Comparison of ENCODE assay signal across 23 mouse cellular contexts in genomic region chr17:5629651-5630050, GRCm38 (mm10).
A peak's percentile ranks its signal among the peaks of the same experiment; 100 is the strongest.
DNase-seq lines count a peak whose midpoint lies in the region; ATAC-seq and TF ChIP-seq lines count a peak whose summit lies in the region.
"Had no signal": no experiment of that assay in that cellular context is flagged by ENCODE, and none has a peak within 500 bp of the region (broad histone marks: within the 10 kb centered on the region; RNA-seq: fewer than 3 reads in every experiment).

No protein-coding gene starts in this region.

- no peak overlapping the region for H3K9ac ChIP-seq in forebrain, embryonic 16.5 days (replicated peaks; ENCODE audit: low read depth, low read length)
- no peak overlapping the region for H3K9ac ChIP-seq in forebrain, embryonic 12.5 days
- no peak overlapping the region for H3K9ac ChIP-seq in forebrain, postnatal 0 days
- no peak overlapping the region for H3K9ac ChIP-seq in forebrain, embryonic 15.5 days (replicated peaks)
- H3K9ac ChIP-seq in lung, postnatal 0 days (replicated peaks; ENCODE audit: low read depth): no peak overlapping the region

- ATAC-seq in forebrain, embryonic 16.5 days: peak; percentile 45
- no peak for ATAC-seq in forebrain, embryonic 12.5 days (ENCODE audit: low FRiP score)
- peak; percentile 84 for ATAC-seq in forebrain, postnatal 0 days
- no peak; the same call in 1 of the 2 replicates for ATAC-seq in forebrain, embryonic 15.5 days (replicated peaks)
- no peak for ATAC-seq in lung, postnatal 0 days
- ATAC-seq: activated CD4-positive, CD25-positive, alpha-beta regulatory T cell, adult 4 months; CD4-positive, CD25-positive, alpha-beta regulatory T cell, adult 4 months; Patski had no signal

- no peak for TF ChIP-seq CTCF in forebrain, postnatal 0 days (IDR thresholded peaks at IDR 0.05; ENCODE audit: low read depth)
- no peak for TF ChIP-seq CTCF in lung, postnatal 0 days (IDR thresholded peaks at IDR 0.05)

- no peaks in the 10 kb centered on the region for H3K36me3 ChIP-seq in forebrain, embryonic 16.5 days (ENCODE audit: control insufficient read depth, insufficient read depth)
- no peaks in the 10 kb centered on the region for H3K36me3 ChIP-seq in forebrain, embryonic 12.5 days (replicated peaks)
- H3K36me3 ChIP-seq in forebrain, postnatal 0 days (ENCODE audit: insufficient read depth): no peaks in the 10 kb centered on the region
- no peaks in the 10 kb centered on the region for H3K36me3 ChIP-seq in forebrain, embryonic 15.5 days
- H3K36me3 ChIP-seq in lung, postnatal 0 days (ENCODE audit: insufficient read depth, low read length): no peaks in the 10 kb centered on the region
- H3K36me3 ChIP-seq: G1E had no signal

- 0 out of 2 replicates have a peak, but pooled peaks have one; percentile 28 for TF ChIP-seq EP300 in lung, postnatal 0 days (IDR thresholded peaks at IDR 0.05)

- no peaks in the 10 kb centered on the region for H3K9me3 ChIP-seq in forebrain, embryonic 16.5 days (ENCODE audit: control insufficient read depth, low read length)
- no peaks in the 10 kb centered on the region for H3K9me3 ChIP-seq in forebrain, embryonic 12.5 days
- H3K9me3 ChIP-seq in forebrain, postnatal 0 days (ENCODE audit: low read length): no peaks in the 10 kb centered on the region
- H3K9me3 ChIP-seq in forebrain, embryonic 15.5 days: no peaks in the 10 kb centered on the region
- H3K9me3 ChIP-seq in lung, postnatal 0 days (ENCODE audit: low read length): no peaks in the 10 kb centered on the region
- H3K9me3 ChIP-seq: G1E had no signal

- WGBS in forebrain, embryonic 16.5 days: 60% methylated on average over 4 of the region's 4 CpGs
- WGBS in forebrain, embryonic 12.5 days: 79% methylated on average over 4 of the region's 4 CpGs
- 48% methylated on average over 4 of the region's 4 CpGs for WGBS in forebrain, postnatal 0 days
- WGBS in forebrain, embryonic 15.5 days: 55% methylated on average over 4 of the region's 4 CpGs
- 37% methylated on average over 4 of the region's 4 CpGs for WGBS in lung, postnatal 0 days

- no peak overlapping the region for H3K4me2 ChIP-seq in forebrain, embryonic 16.5 days (ENCODE audit: low read length)
- H3K4me2 ChIP-seq in forebrain, embryonic 12.5 days: no peak overlapping the region
- H3K4me2 ChIP-seq in forebrain, postnatal 0 days (ENCODE audit: low read depth): no peak overlapping the region
- H3K4me2 ChIP-seq in forebrain, embryonic 15.5 days (replicated peaks): no peak overlapping the region
- H3K4me2 ChIP-seq in lung, postnatal 0 days (replicated peaks; ENCODE audit: low read depth, low read length): no peak overlapping the region

- DNase-seq in forebrain, postnatal 0 days: peak; percentile 60
- DNase-seq in lung, postnatal 0 days (ENCODE audit: low spot score): peak; percentile 19
- DNase-seq in lung, postnatal 4 days: no peak
- peak; percentile 46 for DNase-seq in brain, embryonic 18.5 days (ENCODE audit: low read depth, low spot score)
- DNase-seq in right cerebral cortex, adult 18-20 months: no peak
- DNase-seq: adrenal gland, adult 2 months; adrenal gland, adult 8-10 months; adrenal gland, postnatal 10 days; adrenal gland, postnatal 14 days; adrenal gland, postnatal 25 days; adrenal gland, postnatal 36 days; B cell, adult 2 months; cerebellum, adult 11 months; cerebellum, adult 11-12 months; cerebellum, adult 18-20 months had no signal

- H3K27me3 ChIP-seq in forebrain, embryonic 16.5 days (replicated peaks; ENCODE audit: control insufficient read depth, insufficient read depth, low read length): no peaks in the 10 kb centered on the region
- no peaks in the 10 kb centered on the region for H3K27me3 ChIP-seq in forebrain, embryonic 12.5 days
- no peaks in the 10 kb centered on the region for H3K27me3 ChIP-seq in forebrain, postnatal 0 days (ENCODE audit: insufficient read depth, low read length)
- H3K27me3 ChIP-seq in forebrain, embryonic 15.5 days: no peaks in the 10 kb centered on the region
- H3K27me3 ChIP-seq in lung, postnatal 0 days (replicated peaks; ENCODE audit: insufficient read depth, low read length): no peaks in the 10 kb centered on the region
- H3K27me3 ChIP-seq: CH12.LX, Patski had no signal

- no peak overlapping the region for H3K4me3 ChIP-seq in forebrain, embryonic 16.5 days (replicated peaks; ENCODE audit: low read length)
- H3K4me3 ChIP-seq in forebrain, embryonic 12.5 days (replicated peaks): no peak overlapping the region
- no peak overlapping the region for H3K4me3 ChIP-seq in forebrain, postnatal 0 days (ENCODE audit: low read depth, low read length)
- H3K4me3 ChIP-seq in forebrain, embryonic 15.5 days: no peak overlapping the region
- H3K4me3 ChIP-seq in lung, postnatal 0 days (ENCODE audit: low read depth, low read length): no peak overlapping the region

- no peaks in the 10 kb centered on the region for H3K4me1 ChIP-seq in forebrain, embryonic 16.5 days (replicated peaks; ENCODE audit: control insufficient read depth, insufficient read depth, low read length)
- no peaks in the 10 kb centered on the region for H3K4me1 ChIP-seq in forebrain, embryonic 12.5 days
- H3K4me1 ChIP-seq in forebrain, postnatal 0 days (ENCODE audit: insufficient read depth): no peaks in the 10 kb centered on the region
- no peaks in the 10 kb centered on the region for H3K4me1 ChIP-seq in forebrain, embryonic 15.5 days
- H3K4me1 ChIP-seq in lung, postnatal 0 days (ENCODE audit: insufficient read depth, low read depth, low read length): no peaks in the 10 kb centered on the region

- no peak overlapping the region for H3K27ac ChIP-seq in forebrain, embryonic 16.5 days (ENCODE audit: low read length)
- H3K27ac ChIP-seq in forebrain, embryonic 12.5 days: no peak overlapping the region
- no peak overlapping the region for H3K27ac ChIP-seq in forebrain, postnatal 0 days (ENCODE audit: low read depth, low read length)
- H3K27ac ChIP-seq in forebrain, embryonic 15.5 days (replicated peaks): no peak overlapping the region
- no peak overlapping the region for H3K27ac ChIP-seq in lung, postnatal 0 days (ENCODE audit: low read length)

Comparison
In these comparisons a context has a peak if more than half of its experiments do, and no peak if none do; other contexts are left out.
1. ATAC-seq: peak in forebrain, embryonic 16.5 days (single experiment) and forebrain, postnatal 0 days (single experiment); none in forebrain, embryonic 12.5 days (single experiment), forebrain, embryonic 15.5 days (single experiment) and lung, postnatal 0 days (single experiment).
2. DNase-seq: peak in forebrain, postnatal 0 days (single experiment), lung, postnatal 0 days (single experiment) and brain, embryonic 18.5 days (single experiment); none in lung, postnatal 4 days (0 of 2) and right cerebral cortex, adult 18-20 months (single experiment).